Mouse (Mus musculus) cortical plate, adult 2 months (tissue): ENCODE measurements around the gene Serpina10. TPM values are rescaled to one million over a fixed set of nuclear protein-coding genes. Genes with fewer than 3 reads are reported as not detected.
A peak's percentile ranks its signal among the peaks of the same experiment; 100 is the strongest.

Source experiments
- H3K27ac ChIP-seq: fragments of 200-500 bp; 2 replicates; pipeline ENCODE4 v1.5.1; 2012; ENCODE audit warnings: low read length, control low read depth, inconsistent platforms; ENCODE audit not compliant: insufficient read depth
- H3K4me1 ChIP-seq: fragments of 200-500 bp; 2 replicates; pipeline ENCODE4 v1.6.1; 2011; ENCODE audit warnings: low read length; ENCODE audit not compliant: control insufficient read depth, insufficient read depth
- H3K4me3 ChIP-seq: fragments of 200-500 bp; 2 replicates; pipeline ENCODE4 v1.5.1; 2011; ENCODE audit warnings: mild to moderate bottlenecking, low read length, control low read depth; ENCODE audit not compliant: insufficient read depth
- CTCF ChIP-seq: fragments of 200-500 bp; IDR thresholded peaks from 2 replicates; pipeline ENCODE4 v1.5.1; 2011; ENCODE audit warnings: mild to moderate bottlenecking, control low read depth, low read length; ENCODE audit not compliant: insufficient read depth; ENCODE audit errors: extremely low read depth
- POLR2A ChIP-seq: fragments of 200-500 bp; IDR thresholded peaks from 2 replicates; pipeline ENCODE4 v1.6.1; 2011; ENCODE audit warnings: mild to moderate bottlenecking, low read length, control low read depth; ENCODE audit not compliant: insufficient read depth; ENCODE audit errors: extremely low read depth
- polyA plus RNA-seq: library from polyadenylated mRNA; depleted of rRNA; stranded (reverse); fragments of >200 nt; gene quantifications from 2 replicates; pipeline ENCODE4 v1.2.3, GENCODE M21; 2012

Serpina10 gene
- polyA plus RNA-seq, 1 experiment = 0.04 TPM

DNA sequence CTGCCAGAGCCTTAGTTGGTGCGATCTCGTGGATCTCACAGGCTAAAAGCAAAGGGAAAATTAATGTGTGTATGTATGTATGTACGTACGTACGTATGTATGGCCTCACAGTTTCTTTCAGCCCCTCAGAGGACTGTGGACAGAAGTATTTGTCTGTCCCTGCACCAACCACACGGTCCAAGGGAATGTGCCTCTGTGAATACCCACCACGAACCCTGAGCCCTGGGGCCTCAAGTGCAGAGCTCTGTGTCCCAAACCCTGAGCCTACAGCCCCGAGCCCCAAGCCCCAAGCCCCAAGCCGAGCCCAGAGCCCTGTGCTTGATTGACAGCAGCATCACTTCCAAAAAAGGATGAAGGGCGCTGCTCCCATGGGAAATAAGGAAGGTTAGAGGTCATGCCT lies 26.7 kb upstream of the Serpina10 start:
- H3K4me3 ChIP-seq = no peak overlapping the region
- TF ChIP-seq CTCF (no peak), POLR2A (no peak)
- no peak overlapping the region for H3K27ac ChIP-seq
- no peaks in the 10 kb centered on the region for H3K4me1 ChIP-seq

- Histone ChIP-seq H3K4me3 (no peak within 1 kb of the TSS), H3K27ac (no peak within 1 kb of the TSS)
- TF ChIP-seq CTCF (no peak), POLR2A (no peak)
Measured at GRCm38 (mm10) chr12:103656848-103657626, 25.8 kb upstream of the Serpina10 start, which contains the start of gene Serpina6. Serpina6 (minus strand) TSS chr12:103657212.

DNA sequence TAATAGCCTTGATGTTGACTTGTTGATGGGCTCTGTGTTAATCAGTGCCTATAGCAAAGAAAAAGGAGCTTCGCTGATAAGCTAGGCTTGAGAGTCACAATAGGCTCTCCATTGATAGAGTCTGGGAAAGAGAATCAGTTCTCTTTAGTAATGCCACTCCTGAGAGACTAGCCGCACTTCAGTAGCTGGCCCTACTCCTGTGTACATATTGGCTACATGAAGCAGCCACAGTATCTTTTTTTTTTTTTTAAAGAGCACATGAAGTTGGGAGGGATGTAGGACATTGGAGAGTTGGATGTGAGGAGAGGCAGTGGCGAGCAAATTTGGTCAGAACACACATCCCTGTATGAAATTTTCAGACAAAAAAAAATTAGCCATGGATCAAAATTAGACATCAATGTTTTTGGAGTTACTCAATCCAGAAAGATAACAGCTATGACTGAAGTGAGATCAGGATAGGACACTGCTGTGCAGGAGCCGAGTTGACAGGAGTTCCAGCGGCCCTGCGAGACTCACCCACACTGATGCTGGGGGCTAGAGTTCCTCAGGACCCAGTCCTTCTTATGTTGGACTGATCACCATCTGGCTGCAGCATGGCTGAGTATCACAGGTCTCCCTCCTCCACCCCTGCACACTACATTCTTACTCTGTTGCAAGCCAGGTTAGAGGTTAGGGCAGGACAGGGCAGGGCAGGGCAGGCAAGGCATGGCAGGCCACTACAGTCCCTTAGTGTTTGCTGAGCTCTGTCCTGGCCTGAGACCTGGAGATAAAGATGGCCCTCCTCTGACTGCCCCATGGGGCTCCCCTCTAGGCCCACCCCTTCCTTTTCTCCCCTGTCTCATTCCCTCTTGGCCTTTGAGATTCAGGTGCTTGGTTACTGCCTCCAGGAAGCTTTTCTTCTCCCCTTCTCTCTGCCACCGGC lies 24.1 kb upstream of the Serpina10 start:
- TF ChIP-seq CTCF = no peak
- no peak for TF ChIP-seq POLR2A
- no peak overlapping the region for H3K27ac ChIP-seq
- no peak overlapping the region for H3K4me3 ChIP-seq
- no peaks in the 10 kb centered on the region for H3K4me1 ChIP-seq

More at GRCm38 (mm10) chr12:103656848-103657626, 25.8 kb upstream of the Serpina10 start, which contains the start of gene Serpina6:
- no peaks in the 10 kb centered on the region for H3K4me1 ChIP-seq

DNA sequence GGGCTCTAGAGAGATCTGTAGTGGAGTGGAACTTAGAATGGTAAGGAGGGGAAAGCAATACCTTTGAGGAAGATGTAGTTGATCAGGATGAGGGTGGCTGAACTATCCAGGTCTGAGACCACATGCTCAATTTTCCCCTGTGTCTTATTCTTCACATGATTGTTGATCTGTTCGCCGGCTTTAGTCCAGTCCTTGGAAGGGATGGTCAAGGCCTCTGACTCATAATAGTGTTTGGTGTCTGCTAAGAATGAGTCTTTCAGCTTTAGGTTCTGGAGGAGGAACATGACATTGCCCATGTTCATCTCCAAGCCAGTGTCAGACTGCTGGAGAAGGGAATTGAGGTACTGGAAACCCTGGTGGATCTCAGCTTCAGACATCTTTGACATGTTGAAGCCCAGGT lies 22.6 kb upstream of the Serpina10 start:
- TF ChIP-seq POLR2A = no peak
- TF ChIP-seq CTCF = no peak
- Histone ChIP-seq H3K4me3 (no peak overlapping the region), H3K27ac (no peak overlapping the region), H3K4me1 (no peaks in the 10 kb centered on the region)

- Histone ChIP-seq H3K27ac (no peak overlapping the region), H3K4me3 (no peak overlapping the region)
- TF ChIP-seq CTCF (no peak), POLR2A (no peak)
Measured at GRCm38 (mm10) chr12:103646314-103646713, 15.1 kb upstream of the Serpina10 start.

GRCm38 (mm10) chr12:103644601-103645000 lies 13.4 kb upstream of the Serpina10 start:
- Histone ChIP-seq H3K4me1 (no peaks in the 10 kb centered on the region), H3K27ac (no peak overlapping the region), H3K4me3 (no peak overlapping the region)
- no peak for TF ChIP-seq CTCF
- no peak for TF ChIP-seq POLR2A

More at GRCm38 (mm10) chr12:103646314-103646713, 15.1 kb upstream of the Serpina10 start:
- no peaks in the 10 kb centered on the region for H3K4me1 ChIP-seq

GRCm38 (mm10) chr12:103643818-103644217 lies 12.6 kb upstream of the Serpina10 start:
- H3K4me3 ChIP-seq = no peak overlapping the region
- TF ChIP-seq CTCF (no peak), POLR2A (no peak)
- H3K27ac ChIP-seq = no peak overlapping the region
- H3K4me1 ChIP-seq = no peaks in the 10 kb centered on the region

DNA sequence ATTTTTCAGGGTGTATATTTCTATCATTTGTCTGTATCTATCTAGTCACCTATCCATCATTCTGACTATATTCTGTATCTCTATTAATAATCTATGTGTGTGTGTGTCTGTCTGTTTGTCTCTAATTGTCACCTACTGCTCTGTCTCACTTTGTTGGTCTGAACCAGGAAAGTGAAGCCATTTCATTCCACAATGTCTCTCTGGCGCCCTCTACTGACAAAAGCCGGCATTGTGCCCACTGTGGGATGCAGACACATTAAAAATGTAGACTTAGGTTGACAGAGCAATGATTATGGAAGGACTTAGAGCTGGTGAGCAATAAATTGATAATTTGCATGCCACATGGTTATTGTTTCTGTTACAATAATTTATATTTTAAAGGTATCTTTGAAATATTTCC lies 12.1 kb upstream of the Serpina10 start:
- no peaks in the 10 kb centered on the region for H3K4me1 ChIP-seq
- no peak overlapping the region for H3K4me3 ChIP-seq
- no peak overlapping the region for H3K27ac ChIP-seq
- TF ChIP-seq POLR2A (no peak), CTCF (peak; percentile 78)

DNA sequence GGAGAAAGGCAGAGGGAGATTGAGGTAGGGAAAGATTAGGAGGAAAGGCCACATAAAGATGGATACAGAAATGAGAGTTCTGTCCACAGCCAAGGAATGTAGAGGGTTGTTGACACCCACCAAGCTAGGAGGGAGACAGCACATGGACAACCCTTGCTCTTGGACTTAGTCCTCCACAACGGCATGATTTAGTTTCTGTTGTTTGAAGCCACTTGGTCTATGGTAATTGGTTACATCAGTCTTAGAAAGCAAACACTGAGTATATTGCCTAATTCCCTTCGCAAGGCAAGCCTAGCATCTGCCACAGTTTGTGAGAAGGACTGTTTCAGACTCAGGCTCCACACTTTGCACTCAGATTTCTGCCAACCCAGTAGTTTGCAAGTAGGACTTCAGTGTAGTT lies 4.6 kb upstream of the Serpina10 start:
- Histone ChIP-seq H3K27ac (no peak overlapping the region), H3K4me3 (no peak overlapping the region), H3K4me1 (0 out of 2 replicates have a peak, but pooled peaks cover 2% of the 10 kb centered on the region)
- TF ChIP-seq CTCF = no peak
- TF ChIP-seq POLR2A = no peak

- no peak overlapping the region for H3K4me3 ChIP-seq
- 0 out of 2 replicates have a peak, but pooled peaks cover 2% of the 10 kb centered on the region for H3K4me1 ChIP-seq
- no peak overlapping the region for H3K27ac ChIP-seq
- TF ChIP-seq POLR2A = no peak
- TF ChIP-seq CTCF = no peak
Measured at GRCm38 (mm10) chr12:103634430-103634829, 3.2 kb upstream of the Serpina10 start.
